Mouse (Mus musculus): ENCODE measurements around the gene Cpne8. TPM values are rescaled to one million over a fixed set of nuclear protein-coding genes. Genes with fewer than 3 reads are reported as not detected.
"Not testable (repeated sequence)": the region's sequence is repeated elsewhere in the genome, so short reads cannot be mapped to it uniquely, and the experiment has no call there.

Gene Cpne8
- polyA plus RNA-seq, 1 experiment from 2014 or later, result 3.7 TPM

DNA sequence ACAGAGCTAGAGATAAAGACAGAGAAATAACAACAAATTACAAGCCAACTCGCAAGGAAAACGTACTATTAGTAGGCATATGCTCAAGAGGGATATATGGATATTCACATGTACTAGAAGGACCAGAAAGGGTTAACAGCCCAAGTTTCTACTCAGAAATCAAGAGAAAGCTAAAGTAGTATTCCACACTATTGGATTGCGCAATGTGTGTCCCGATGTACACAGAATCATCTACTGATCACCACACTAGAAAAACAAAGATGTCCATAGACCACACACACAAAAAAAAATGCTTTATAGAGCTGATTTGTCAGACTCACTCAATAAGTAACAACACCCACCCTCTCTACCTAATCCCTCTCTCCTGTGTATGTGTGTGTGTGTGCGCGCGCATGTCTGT is 130.6 kb downstream of the Cpne8 start:
- 92% methylated on average over 7 of the region's 7 CpGs for WGBS
- no peak for ATAC-seq

DNA sequence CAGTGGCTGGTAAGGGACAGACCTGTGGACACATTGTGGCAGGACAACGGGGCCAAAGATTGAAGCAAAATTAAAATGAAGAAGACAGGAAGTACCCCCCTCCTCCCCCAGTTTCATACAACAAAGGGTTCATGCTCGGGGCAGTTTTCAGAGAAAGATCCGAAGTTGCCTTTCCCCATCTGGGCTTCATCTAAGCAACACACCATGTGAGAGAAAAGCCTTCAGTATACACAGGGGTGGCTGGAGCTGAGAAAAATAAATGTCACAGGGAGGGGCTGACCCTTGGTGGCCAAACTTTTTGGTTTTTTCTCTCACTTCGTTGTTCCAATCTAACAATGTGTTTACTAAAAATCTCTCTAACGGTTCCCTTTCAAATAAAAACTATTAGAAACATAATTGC is 135.8 kb downstream of the Cpne8 start:
- Histone ChIP-seq H3K9me3 (replicated peaks) (no peaks in the 10 kb centered on the region), H3K9ac (no peak overlapping the region), H3K4me3 (no peak overlapping the region), H3K36me3 (ENCODE audit: poor library complexity, severe bottlenecking) (no peaks in the 10 kb centered on the region), H3K4me1 (no peaks in the 10 kb centered on the region), H3K27me3 (no peaks in the 10 kb centered on the region), H3K27ac (no peak overlapping the region), H3K4me2 (no peak overlapping the region)
- no peak for ATAC-seq
- WGBS, result 83% methylated on average over 5 of the region's 5 CpGs

More for the DNA sequence above, 130.6 kb downstream of the Cpne8 start:
- no peaks in the 10 kb centered on the region for H3K36me3 ChIP-seq (ENCODE audit: poor library complexity, severe bottlenecking)
- H3K9me3 ChIP-seq (replicated peaks), result no peaks in the 10 kb centered on the region
- H3K4me1 ChIP-seq, result no peaks in the 10 kb centered on the region
- H3K4me3 ChIP-seq, result no peak overlapping the region
- H3K4me2 ChIP-seq, result no peak overlapping the region
- no peaks in the 10 kb centered on the region for H3K27me3 ChIP-seq
- no peak overlapping the region for H3K27ac ChIP-seq
- H3K9ac ChIP-seq, result no peak overlapping the region

DNA sequence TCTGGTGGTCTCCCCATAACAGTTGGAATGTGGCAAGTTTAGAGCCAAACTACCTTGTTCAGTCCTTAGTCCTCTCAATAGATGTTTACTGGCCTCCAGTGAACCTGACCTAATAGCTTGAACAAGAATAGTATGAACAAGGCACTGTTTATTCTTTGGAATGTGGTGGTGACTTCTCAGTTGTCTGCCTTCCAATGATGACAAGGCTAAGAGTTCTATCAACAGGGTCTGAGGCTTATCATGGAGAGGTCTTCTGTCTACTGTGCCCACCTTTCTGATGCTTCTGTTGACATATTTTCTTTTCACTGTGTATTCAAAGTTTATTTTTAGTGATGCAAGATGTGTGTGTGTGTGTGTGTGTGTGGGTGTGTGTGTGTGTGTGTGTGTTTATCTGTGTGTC is 137.1 kb downstream of the Cpne8 start:
- no peak for ATAC-seq
- no peaks in the 10 kb centered on the region for H3K36me3 ChIP-seq (ENCODE audit: poor library complexity, severe bottlenecking)

DNA sequence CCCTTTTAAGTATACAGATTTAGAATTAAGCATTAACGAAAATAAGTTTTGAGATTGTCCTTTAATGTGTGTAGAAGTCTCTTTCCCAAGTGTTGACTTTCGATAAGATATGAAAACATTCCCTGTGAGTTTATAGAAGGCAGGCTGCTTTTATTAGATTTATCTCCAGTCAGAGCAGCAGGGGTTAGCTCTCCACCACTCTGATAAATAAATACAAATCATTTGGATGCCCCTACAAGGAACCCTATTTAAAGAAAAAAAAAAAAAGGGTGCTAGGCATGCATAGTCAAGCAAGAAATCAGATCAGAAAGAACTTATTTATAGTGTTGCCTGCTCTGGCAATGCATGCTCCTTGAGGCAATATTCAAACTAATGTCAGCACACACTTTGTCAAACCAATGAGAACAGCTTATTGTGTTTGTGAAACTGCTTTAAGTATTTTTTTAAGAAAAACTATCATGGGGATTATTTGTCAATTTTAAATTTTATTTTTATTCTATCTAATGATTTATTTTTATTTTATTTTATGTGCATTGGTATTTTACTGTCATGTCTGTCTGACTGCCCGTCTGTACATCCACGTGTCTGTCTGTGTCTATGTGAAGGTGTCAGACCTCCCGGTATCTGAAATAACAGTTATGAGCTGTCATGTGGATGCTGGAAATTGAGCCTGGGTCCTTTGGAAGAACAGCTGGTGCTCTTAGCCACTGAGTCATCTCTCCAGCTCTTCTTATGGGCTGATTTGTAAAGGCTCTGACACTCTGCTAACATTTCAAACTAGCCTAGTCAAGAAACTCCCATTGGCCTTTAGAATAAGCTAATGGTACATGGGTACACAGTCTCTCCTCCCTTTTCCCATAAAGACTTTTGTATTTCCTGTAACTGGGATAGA is 142.7 kb downstream of the Cpne8 start:
- Histone ChIP-seq H3K9me3 (replicated peaks) (no peaks in the 10 kb centered on the region), H3K36me3 (ENCODE audit: poor library complexity, severe bottlenecking) (no peaks in the 10 kb centered on the region), H3K4me3 (no peak overlapping the region), H3K9ac (no peak overlapping the region), H3K4me1 (peaks cover 6% of the 10 kb centered on the region), H3K4me2 (no peak overlapping the region), H3K27me3 (no peaks in the 10 kb centered on the region), H3K27ac (no peak overlapping the region)
- 84% methylated on average over 5 of the region's 5 CpGs for WGBS
- ATAC-seq, result no peak

More for the DNA sequence above, 137.1 kb downstream of the Cpne8 start:
- no peak overlapping the region for H3K9ac ChIP-seq
- no peak overlapping the region for H3K27ac ChIP-seq
- H3K27me3 ChIP-seq, result no peaks in the 10 kb centered on the region
- H3K4me3 ChIP-seq, result no peak overlapping the region
- H3K9me3 ChIP-seq (replicated peaks), result no peaks in the 10 kb centered on the region
- no peaks in the 10 kb centered on the region for H3K4me1 ChIP-seq
- no peak overlapping the region for H3K4me2 ChIP-seq

DNA sequence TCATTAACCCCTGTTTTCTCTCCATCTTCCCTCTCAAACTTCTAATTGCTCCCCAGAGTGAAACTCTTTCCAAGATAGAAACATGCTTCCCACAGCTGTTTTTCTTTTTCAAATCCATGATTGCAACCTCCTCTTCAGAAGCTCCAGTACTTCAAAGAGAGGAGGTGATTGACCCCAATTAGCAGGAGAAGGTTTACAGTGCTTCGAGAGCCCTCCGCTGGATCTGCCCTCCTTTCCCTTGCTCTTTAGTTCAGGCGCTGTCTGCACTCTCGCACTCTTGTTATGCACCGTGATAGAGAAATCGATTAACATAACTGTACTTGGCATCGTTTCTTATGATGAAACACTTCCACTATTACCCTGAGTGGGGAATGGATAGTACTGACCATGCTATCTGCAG is 143.5 kb downstream of the Cpne8 start:
- Histone ChIP-seq H3K4me2 (no peak overlapping the region), H3K9me3 (replicated peaks) (no peaks in the 10 kb centered on the region), H3K9ac (no peak overlapping the region), H3K4me3 (no peak overlapping the region), H3K4me1 (peaks cover 6% of the 10 kb centered on the region), H3K27me3 (no peaks in the 10 kb centered on the region), H3K36me3 (ENCODE audit: poor library complexity, severe bottlenecking) (no peaks in the 10 kb centered on the region), H3K27ac (no peak overlapping the region)
- 40% methylated on average over 7 of the region's 7 CpGs for WGBS
- no peak for ATAC-seq

DNA sequence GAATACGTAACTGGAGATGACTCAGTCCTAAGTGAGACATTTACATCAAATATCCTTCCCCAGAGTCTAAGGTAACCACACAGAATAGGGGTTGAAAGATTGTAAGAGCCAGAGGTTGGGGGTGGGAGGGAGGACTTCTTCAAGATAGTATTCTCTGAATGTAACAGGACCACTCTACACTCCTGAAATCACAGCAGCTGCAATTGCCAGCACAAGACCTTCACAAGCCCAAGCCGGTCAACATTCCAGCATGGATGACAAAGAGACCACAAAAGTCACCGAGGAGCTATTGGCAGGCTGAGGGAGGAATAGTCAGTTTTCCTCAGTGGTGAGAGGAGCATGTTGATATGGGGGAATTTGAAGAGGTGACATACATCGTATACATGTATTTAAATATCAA is 166.5 kb downstream of the Cpne8 start:
- Histone ChIP-seq H3K9ac (no peak overlapping the region), H3K4me3 (no peak overlapping the region), H3K9me3 (replicated peaks) (no peaks in the 10 kb centered on the region; the same call in 1 of the 2 replicates), H3K27me3 (no peaks in the 10 kb centered on the region), H3K36me3 (ENCODE audit: poor library complexity, severe bottlenecking) (no peaks in the 10 kb centered on the region), H3K4me2 (no peak overlapping the region), H3K27ac (no peak overlapping the region), H3K4me1 (no peaks in the 10 kb centered on the region)
- 96% methylated on average over 4 of the region's 4 CpGs for WGBS
- no peak for ATAC-seq

DNA sequence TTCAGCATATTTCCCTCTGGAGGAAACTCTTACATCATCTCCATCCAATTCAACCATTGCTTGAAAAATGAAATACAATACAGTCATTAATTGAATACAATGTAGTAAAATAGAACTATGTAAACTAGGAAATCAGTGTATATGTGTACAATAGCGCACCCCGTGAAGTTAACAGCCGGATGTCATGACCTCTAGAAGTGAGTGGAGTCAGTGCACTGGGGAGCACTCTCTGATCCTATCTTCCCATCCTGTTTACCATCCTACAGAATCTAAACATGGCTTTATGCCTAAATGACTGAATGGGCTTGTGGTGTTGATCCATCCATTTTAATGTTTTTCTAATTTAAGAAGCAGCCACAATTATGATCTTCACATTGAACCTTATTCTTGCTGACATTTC is 182.2 kb downstream of the Cpne8 start:
- no peaks in the 10 kb centered on the region for H3K36me3 ChIP-seq (ENCODE audit: poor library complexity, severe bottlenecking)
- H3K9me3 ChIP-seq (replicated peaks), result no peaks in the 10 kb centered on the region
- 95% methylated on average over 3 of the region's 3 CpGs for WGBS
- H3K4me1 ChIP-seq, result no peaks in the 10 kb centered on the region
- no peak overlapping the region for H3K27ac ChIP-seq
- H3K4me3 ChIP-seq, result no peak overlapping the region
- H3K4me2 ChIP-seq, result no peak overlapping the region
- no peak overlapping the region for H3K9ac ChIP-seq
- no peaks in the 10 kb centered on the region for H3K27me3 ChIP-seq
- no peak for ATAC-seq

DNA sequence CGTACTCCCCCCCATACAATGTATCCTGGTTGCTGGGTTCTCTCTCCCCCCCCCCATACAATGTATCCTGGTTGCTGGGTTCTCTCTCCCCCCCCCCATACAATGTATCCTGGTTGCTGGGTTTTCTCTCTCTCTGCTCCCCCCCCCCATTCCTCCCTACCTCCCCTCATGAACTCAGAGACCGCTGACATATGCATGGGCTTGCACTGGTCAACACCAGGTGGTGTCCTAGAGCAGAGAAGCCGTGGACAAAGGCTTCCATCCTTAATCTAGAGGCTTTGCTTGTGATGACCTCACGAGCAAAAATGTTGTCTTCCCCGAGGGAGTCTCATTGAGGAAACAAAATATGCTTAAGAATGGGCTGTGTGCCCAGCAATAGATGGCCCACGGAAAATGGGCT is 187.7 kb downstream of the Cpne8 start:
- no peak overlapping the region for H3K4me3 ChIP-seq
- H3K4me1 ChIP-seq, result no peaks in the 10 kb centered on the region
- no peak overlapping the region for H3K27ac ChIP-seq
- H3K9me3 ChIP-seq (replicated peaks), result no peaks in the 10 kb centered on the region
- H3K36me3 ChIP-seq (ENCODE audit: poor library complexity, severe bottlenecking), result no peaks in the 10 kb centered on the region
- H3K4me2 ChIP-seq, result no peak overlapping the region
- ATAC-seq, result no peak
- no peaks in the 10 kb centered on the region for H3K27me3 ChIP-seq
- WGBS, result 76% methylated on average over 6 of the region's 6 CpGs
- no peak overlapping the region for H3K9ac ChIP-seq

DNA sequence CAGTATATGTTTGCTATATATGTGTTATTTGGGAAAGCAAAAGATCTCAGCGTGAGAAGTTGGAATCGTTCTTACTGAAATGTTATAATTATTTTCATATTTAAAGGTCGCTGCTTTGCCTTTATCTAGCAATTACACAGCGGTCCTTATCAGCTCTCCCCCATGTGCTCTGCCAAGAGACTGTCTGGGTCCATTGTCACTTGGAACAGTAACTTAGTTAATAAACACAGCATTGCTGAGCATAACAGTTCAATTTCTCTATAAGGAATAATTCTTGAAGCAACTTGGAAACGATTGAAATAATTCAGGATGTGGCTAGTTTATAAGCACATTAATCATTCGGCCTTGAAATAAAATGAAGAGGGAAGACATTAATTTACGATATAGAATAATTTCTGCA is 189.0 kb downstream of the Cpne8 start:
- Histone ChIP-seq H3K4me2 (no peak overlapping the region), H3K4me1 (no peaks in the 10 kb centered on the region), H3K36me3 (ENCODE audit: poor library complexity, severe bottlenecking) (no peaks in the 10 kb centered on the region), H3K27ac (no peak overlapping the region), H3K4me3 (no peak overlapping the region), H3K9me3 (replicated peaks) (no peaks in the 10 kb centered on the region), H3K9ac (no peak overlapping the region), H3K27me3 (no peaks in the 10 kb centered on the region)
- ATAC-seq, result no peak
- 93% methylated on average over 7 of the region's 7 CpGs for WGBS

DNA sequence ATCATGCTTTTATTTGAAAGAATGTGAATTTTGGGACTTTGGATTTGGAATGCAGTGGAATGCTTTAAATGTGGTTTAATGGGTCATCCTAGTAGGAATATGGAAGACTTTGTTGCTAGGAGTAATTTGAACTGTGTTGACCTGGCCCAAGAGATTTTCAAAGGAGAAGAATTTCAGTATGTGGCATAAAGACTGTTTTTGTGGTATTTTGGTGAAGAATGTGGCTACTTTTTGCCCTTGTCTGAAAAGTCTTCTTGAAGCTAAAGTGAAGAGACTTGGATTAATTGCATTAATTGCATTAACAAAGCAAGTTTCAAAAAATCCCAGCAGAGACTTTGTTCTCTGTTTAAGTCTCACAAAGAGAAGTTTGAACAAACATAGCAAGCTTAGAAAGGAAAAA is 208.7 kb downstream of the Cpne8 start:
- H3K27me3 ChIP-seq; H3K9ac ChIP-seq; H3K4me1 ChIP-seq; H3K4me3 ChIP-seq; H3K4me2 ChIP-seq; H3K36me3 ChIP-seq (ENCODE audit: poor library complexity, severe bottlenecking); H3K9me3 ChIP-seq (replicated peaks); ATAC-seq; H3K27ac ChIP-seq: not testable (repeated sequence)

DNA sequence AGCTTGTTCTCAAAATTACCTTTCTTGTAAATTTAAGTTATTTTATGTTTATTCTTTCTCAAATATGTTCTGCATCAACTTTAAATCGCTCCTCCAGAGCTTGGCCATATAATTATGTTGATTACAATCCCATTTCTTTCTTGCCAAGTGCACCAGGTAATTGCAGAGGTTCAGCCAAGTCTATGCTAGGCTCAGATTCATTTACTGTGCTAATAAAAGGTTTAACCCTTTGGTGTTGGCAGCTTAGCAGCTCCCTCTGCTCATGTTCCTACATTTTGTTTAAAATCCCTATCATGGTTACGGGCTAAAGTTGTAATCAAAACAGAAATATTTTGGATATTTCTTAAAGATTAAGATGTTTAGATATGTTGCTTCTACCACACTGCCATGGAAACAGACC is 216.0 kb downstream of the Cpne8 start:
- H3K9ac ChIP-seq, result no peak overlapping the region
- 72% methylated on average over 2 of the region's 2 CpGs for WGBS
- H3K27me3 ChIP-seq, result no peaks in the 10 kb centered on the region
- no peak overlapping the region for H3K27ac ChIP-seq
- no peaks in the 10 kb centered on the region for H3K4me1 ChIP-seq
- H3K4me3 ChIP-seq, result no peak overlapping the region
- H3K4me2 ChIP-seq, result no peak overlapping the region
- H3K9me3 ChIP-seq (replicated peaks), result no peaks in the 10 kb centered on the region
- no peaks in the 10 kb centered on the region for H3K36me3 ChIP-seq (ENCODE audit: poor library complexity, severe bottlenecking)
- no peak for ATAC-seq

DNA sequence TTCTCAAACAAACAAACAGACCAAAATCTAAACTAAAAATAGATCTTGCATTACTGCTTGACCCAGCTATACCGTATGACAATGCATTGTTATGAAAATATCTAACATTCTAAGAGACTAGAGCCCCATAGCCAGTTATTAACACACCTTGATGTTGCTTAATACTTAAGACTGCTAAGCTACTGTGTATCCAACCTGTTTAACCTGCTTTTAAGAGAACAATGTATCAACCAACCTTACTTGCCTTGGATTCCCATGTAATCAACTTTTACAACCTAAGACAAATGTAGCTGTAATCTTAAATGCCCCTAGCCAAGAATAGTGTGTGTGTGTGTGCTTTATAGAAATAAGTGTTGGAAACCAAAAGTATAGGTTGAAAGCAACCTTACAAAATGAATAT is 233.2 kb downstream of the Cpne8 start:
- 83% methylated on average over 1 of the region's 1 CpGs for WGBS
- Histone ChIP-seq H3K27me3 (no peaks in the 10 kb centered on the region), H3K36me3 (ENCODE audit: poor library complexity, severe bottlenecking) (no peaks in the 10 kb centered on the region), H3K27ac (no peak overlapping the region), H3K9me3 (replicated peaks) (no peaks in the 10 kb centered on the region), H3K9ac (no peak overlapping the region), H3K4me1 (no peaks in the 10 kb centered on the region), H3K4me2 (no peak overlapping the region), H3K4me3 (no peak overlapping the region)
- no peak for ATAC-seq
